Mouse (Mus musculus) left cerebral cortex, adult 9 months (tissue): ENCODE measurements at regions not wholly inside any gene's neighbourhood (a gene's known extent, or its start where the extent isn't known, plus 50 kb on each side); places are given as distances from the start of the nearest gene placed in this dataset.

Experiments
- DNase-seq, 2 experiments: peaks; one replicate each; pipeline ENCODE4 v3.0.0; 2022; ENCODE audit warnings: low spot score in 2 of 2

- no peak for DNase-seq
These were observed 85.9 kb upstream of the Hs3st1 start for GRCm38 (mm10) chr5:39841186-39841585.

DNA sequence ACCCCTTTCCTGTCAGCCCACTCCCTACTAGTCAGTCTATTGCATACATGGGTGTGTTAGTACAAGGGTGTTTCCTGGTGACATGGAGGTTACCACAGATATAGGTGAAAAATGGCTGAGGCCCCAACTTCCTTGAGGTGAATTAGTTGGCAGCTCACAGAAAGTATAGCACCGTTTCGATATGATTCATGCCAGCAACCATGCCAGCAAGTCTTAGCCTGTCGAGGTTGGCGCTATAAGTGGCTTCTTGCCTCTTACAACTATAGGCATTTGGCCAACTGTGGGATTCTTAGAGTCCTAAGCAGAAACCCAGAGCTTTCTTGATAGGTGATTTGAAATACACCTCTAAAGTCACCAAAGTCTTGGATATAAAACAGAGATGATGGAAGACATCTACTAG is 85.3 kb upstream of the Hs3st1 start:
- DNase-seq, result no peak

DNA sequence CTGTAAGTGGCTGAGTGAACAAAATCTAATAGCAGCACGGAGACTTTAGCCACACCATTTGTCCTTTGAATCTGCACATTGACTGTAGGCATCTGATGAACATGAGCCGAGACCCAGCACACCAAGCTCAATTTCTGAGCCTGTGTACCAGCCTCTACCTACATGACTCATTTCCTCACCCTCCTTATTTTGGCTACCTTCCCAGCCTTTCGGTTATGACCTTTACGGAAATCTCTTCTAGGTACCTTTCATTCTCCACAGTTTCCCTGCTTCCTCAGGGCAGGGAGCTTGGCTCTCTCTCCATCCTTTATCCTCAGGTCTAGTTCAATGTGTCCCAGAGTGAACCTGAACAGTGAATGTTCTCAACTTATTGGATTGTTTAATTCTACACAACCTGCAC is 77.3 kb upstream of the Hs3st1 start:
- DNase-seq, result no peak

DNA sequence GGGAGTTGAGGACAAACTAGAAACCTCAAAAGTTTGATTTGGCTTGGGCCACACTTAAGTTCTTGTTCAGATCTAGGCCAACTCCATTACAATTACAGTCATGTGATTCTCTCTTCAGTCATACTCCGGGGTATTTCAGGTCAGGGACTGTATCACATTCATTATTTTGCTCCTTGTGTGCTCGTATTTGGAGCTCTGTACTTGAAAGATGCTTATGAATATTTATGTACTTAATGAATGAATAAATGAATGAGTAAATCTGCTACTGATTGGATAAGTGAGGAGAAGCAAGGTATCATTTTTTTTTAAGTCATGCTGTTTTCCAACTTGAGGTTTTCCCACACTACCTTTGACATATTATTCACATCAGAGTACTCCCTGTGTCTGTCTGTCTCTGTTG is 69.4 kb upstream of the Hs3st1 start:
- DNase-seq, result no peak

DNA sequence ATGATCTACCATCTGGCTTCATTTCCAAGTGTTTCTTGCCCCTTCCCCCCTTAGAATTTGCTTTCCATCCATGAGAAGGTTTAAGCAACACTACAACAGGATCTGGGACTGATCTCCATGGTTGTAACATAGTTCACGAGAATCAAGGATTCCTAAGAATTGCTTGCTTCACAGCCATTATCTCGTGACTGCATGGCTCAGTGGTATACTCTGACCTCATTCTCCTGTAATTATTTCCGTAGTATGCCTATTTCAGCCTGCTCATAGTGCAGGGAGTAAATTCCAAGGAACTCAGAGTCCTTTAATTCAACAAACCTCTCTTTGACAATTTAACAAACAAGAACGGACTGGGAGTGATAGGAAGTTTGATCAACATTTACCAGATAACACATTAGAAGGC is 51.4 kb upstream of the Hs3st1 start:
- DNase-seq, result no peak
